Mouse (Mus musculus) heart, adult 18-20 months (tissue): Measurements from ENCODE around the gene Chadl. TPM values are rescaled to one million over a fixed set of nuclear protein-coding genes. Genes with fewer than 3 reads are reported as not detected.

Experiments used
- DNase-seq, 2 experiments: peaks; one replicate each; pipeline ENCODE4 v3.0.0; 2021 to 2022; ENCODE audit warnings: mixed read lengths in 1 of 2
- total RNA-seq, 2 experiments: library from RNA; stranded (reverse); gene quantifications; 2 replicates each; pipeline ENCODE4 v1.2.3; 2021

Gene Chadl
- total RNA-seq, 2 experiments from 2014 or later: 0.92 to 2.2 TPM

- DNase-seq: peak in 1 of 2 experiments; percentile 14
These were observed 3.5 kb upstream of the Chadl start for GRCm38 (mm10) chr15:81700601-81701000.

- no peak for DNase-seq
These were observed 3.1 kb upstream of the Chadl start for GRCm38 (mm10) chr15:81700161-81700560.

GRCm38 (mm10) chr15:81698532-81698931 is 1.4 kb upstream of the Chadl start:
- DNase-seq: no peak

GRCm38 (mm10) chr15:81697847-81698246 is 760 bp upstream of the Chadl start:
- peak; percentile 17 to 48 for DNase-seq

- DNase-seq: no peak
These were observed 2.2 kb downstream of the Chadl start for GRCm38 (mm10) chr15:81694891-81695290.

GRCm38 (mm10) chr15:81693967-81694881 is 2.9 kb downstream of the Chadl start:
- peak; percentile 84 to 89 for DNase-seq

- no peak for DNase-seq
These were observed 3.6 kb downstream of the Chadl start for GRCm38 (mm10) chr15:81693366-81693966.

- DNase-seq: no peak
These were observed 16.7 kb downstream of the Chadl start for GRCm38 (mm10) chr15:81680301-81680805.

- DNase-seq: no peak
These were observed 20.4 kb downstream of the Chadl start for GRCm38 (mm10) chr15:81676637-81677036.

GRCm38 (mm10) chr15:81670231-81670640 is 26.9 kb downstream of the Chadl start:
- DNase-seq: peak in 1 of 2 experiments; percentile 41

GRCm38 (mm10) chr15:81666957-81667356 is 30.1 kb downstream of the Chadl start:
- DNase-seq: no peak

GRCm38 (mm10) chr15:81663697-81664561 is 33.2 kb downstream of the Chadl start, which contains the start of gene L3mbtl2:
L3mbtl2 (plus strand) TSS chr15:81663889.
- DNase-seq: peak; percentile 93 to 95

- no peak for DNase-seq
These were observed 33.8 kb downstream of the Chadl start for GRCm38 (mm10) chr15:81663281-81663680.

- DNase-seq: no peak
These were observed 35.4 kb downstream of the Chadl start for GRCm38 (mm10) chr15:81661701-81662100.

GRCm38 (mm10) chr15:81650636-81651035 is 46.5 kb downstream of the Chadl start:
- no peak for DNase-seq

- DNase-seq: peak; percentile 40 to 57
These were observed 47.3 kb downstream of the Chadl start for GRCm38 (mm10) chr15:81649516-81650455.
